Mouse (Mus musculus) embryonic facial prominence, embryonic 14.5 days (tissue): ENCODE measurements at regions not wholly inside any gene's neighbourhood (a gene's known extent, or its start where the extent isn't known, plus 50 kb on each side); places are given as distances from the start of the nearest gene placed in this dataset.
A peak's percentile ranks its signal among the peaks of the same experiment; 100 is the strongest.

ENCODE experiments used
- ATAC-seq: fragments of 200-750 bp; cut with Nextera tagmentation; 2 replicates; pipeline ENCODE4 v1.8.0; 2017; ENCODE audit warnings: low read depth, moderate number of reproducible peaks, moderate TSS enrichment
- DNase-seq: peaks from one replicate; pipeline ENCODE4 v3.0.0-alpha.2; 2015; ENCODE audit warnings: low spot score
- H3K27ac ChIP-seq: fragments of 300-500 bp; sonication (generic); replicated peaks from 2 replicates; pipeline ENCODE4 v1.5.1; 2014; ENCODE audit warnings: low read depth, mild to moderate bottlenecking, low read length, moderate library complexity
- H3K27me3 ChIP-seq: fragments of 300-500 bp; sonication (generic); replicated peaks from 2 replicates; pipeline ENCODE4 v1.6.1; 2014; ENCODE audit warnings: low read length; ENCODE audit not compliant: control insufficient read depth, insufficient read depth
- H3K36me3 ChIP-seq: fragments of 300-500 bp; sonication (generic); 2 replicates; pipeline ENCODE4 v1.6.1; 2014; ENCODE audit warnings: low read length, mixed read lengths; ENCODE audit not compliant: control insufficient read depth, insufficient read depth
- H3K4me1 ChIP-seq: fragments of 300-500 bp; sonication (generic); 2 replicates; pipeline ENCODE4 v1.6.1; 2014; ENCODE audit warnings: antibody characterized with exemption, low read length; ENCODE audit not compliant: control insufficient read depth, insufficient read depth
- H3K4me2 ChIP-seq: fragments of 300-500 bp; sonication (generic); 2 replicates; pipeline ENCODE4 v1.6.1; 2014; ENCODE audit warnings: low read depth, mild to moderate bottlenecking, low read length, moderate library complexity, mixed read lengths
- H3K4me3 ChIP-seq: fragments of 300-500 bp; sonication (generic); 2 replicates; pipeline ENCODE4 v1.5.1; 2014; ENCODE audit warnings: low read depth, mild to moderate bottlenecking, low read length
- H3K9ac ChIP-seq: fragments of 300-500 bp; sonication (generic); 2 replicates; pipeline ENCODE4 v1.6.1; 2014; ENCODE audit warnings: low read depth, mild to moderate bottlenecking, low read length, moderate library complexity, mixed read lengths
- H3K9me3 ChIP-seq: fragments of 300-500 bp; sonication (generic); 2 replicates; pipeline ENCODE4 v1.6.1; 2016; ENCODE audit warnings: low read length; ENCODE audit not compliant: control insufficient read depth
- WGBS: fragments of 180-500 bp; shearing (Covaris S2); extraction: QIAGEN DNeasy Blood & Tissue Kit; methylation state at CpG from one replicate; pipeline ENCODE4 v1.1.7; 2014; 5-methylcytosine and 5-hydroxymethylcytosine counted together

DNA sequence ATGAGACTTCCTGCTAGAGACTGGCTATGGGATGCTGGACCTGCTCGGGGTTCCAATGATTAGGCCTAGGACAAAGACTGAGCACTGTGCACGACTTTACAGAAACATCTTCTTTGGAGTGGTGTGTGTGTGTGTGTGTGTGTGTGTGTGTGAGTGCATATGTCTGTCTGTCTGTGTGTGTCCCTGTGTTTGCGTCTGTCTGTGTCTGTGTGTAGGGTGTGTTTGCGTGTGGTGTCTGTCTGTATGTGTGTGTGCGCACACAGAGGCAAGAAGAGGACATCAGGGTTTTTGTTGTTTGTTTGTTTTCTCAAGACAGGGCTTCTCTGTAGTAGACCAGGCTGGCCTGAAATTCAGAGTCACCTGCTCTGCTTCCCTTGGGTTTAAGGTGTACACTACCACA is 51.9 kb upstream of the Slco4a1 start:
- Histone ChIP-seq H3K36me3 (no peaks in the 10 kb centered on the region), H3K27me3 (no peaks in the 10 kb centered on the region), H3K9ac (no peak overlapping the region), H3K4me2 (no peak overlapping the region), H3K27ac (no peak overlapping the region), H3K4me1 (no peaks in the 10 kb centered on the region), H3K4me3 (no peak overlapping the region), H3K9me3 (no peaks in the 10 kb centered on the region)
- DNase-seq (no peak), ATAC-seq (no peak)
- 79% methylated on average over 5 of the region's 5 CpGs for WGBS

DNA sequence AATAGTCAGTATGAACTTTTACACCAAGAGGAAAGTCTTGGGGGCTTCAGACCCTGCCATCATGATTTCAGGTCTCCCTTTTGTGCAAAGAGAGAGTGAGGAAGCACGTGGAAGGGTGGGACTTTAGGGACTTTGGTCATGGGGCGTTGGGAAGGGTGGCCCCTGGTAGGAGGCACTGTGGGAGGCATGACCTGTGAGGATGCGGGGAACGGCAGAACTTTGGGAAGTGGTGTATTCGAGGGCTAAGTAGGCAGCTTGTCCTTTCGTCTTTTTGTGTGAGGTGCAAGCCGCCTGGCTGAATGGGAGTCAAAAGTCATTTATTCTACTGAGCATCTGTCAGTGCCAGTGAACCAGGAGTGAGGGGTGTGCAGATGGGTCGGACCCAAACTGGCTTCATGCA is 52.4 kb upstream of the Slco4a1 start:
- Histone ChIP-seq H3K27ac (no peak overlapping the region), H3K9ac (no peak overlapping the region), H3K4me1 (no peaks in the 10 kb centered on the region), H3K36me3 (no peaks in the 10 kb centered on the region), H3K9me3 (no peaks in the 10 kb centered on the region), H3K27me3 (no peaks in the 10 kb centered on the region), H3K4me2 (no peak overlapping the region), H3K4me3 (no peak overlapping the region)
- ATAC-seq (no peak), DNase-seq (no peak)
- WGBS: 69% methylated on average over 8 of the region's 8 CpGs

DNA sequence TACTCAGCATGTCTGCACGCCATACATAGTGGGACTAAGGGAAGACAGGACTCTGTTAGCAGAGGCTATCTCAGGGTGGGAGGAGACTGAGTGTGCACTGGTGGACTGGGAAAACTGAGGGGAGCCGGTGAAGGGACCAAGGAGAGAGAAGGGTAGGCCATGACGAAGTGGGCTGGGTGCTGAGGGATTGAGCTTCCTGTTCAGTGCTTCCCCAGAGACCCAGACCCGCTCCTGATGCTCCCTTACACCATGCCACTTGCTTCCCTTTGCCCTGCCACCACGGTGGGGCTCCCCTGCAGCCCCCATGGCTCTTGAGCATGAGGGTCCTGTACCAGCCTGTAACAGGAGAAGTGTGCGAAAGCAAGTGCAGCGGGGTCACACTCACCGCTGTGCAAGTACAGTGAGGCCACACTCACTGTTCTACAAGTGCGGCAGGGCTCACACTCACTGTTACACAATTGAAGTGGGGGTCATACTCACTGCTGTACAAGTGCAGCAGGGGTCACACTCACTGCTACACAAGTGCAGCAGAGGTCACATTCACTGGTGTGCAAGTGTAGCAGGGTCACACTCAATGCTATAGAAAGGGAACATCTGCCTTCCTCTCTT is 53.1 kb upstream of the Slco4a1 start:
- Histone ChIP-seq H3K27ac (no peak overlapping the region), H3K9ac (no peak overlapping the region), H3K4me3 (no peak overlapping the region), H3K4me2 (no peak overlapping the region), H3K9me3 (no peaks in the 10 kb centered on the region), H3K27me3 (no peaks in the 10 kb centered on the region), H3K36me3 (no peaks in the 10 kb centered on the region), H3K4me1 (no peaks in the 10 kb centered on the region)
- no peak for ATAC-seq
- no peak for DNase-seq
- 76% methylated on average over 9 of the region's 9 CpGs for WGBS

DNA sequence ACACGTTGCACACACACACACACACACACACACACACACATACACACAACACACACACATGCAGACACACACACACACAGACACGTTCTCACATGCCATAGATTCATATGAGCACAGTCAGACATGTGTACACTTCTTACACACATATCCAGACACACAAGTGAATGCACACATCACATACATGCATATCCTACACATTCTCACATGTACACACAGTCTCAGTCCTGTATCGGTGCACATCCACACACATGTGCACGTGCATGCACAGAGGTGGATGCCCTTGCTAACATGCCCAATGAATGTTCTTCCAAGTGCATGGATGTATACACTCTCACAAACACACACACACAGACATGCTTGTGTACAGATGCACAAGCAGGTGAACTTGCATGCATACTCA is 53.6 kb upstream of the Slco4a1 start:
- 90% methylated on average over 4 of the region's 4 CpGs for WGBS
- DNase-seq: no peak
- Histone ChIP-seq H3K27me3 (no peaks in the 10 kb centered on the region), H3K9me3 (no peaks in the 10 kb centered on the region), H3K9ac (no peak overlapping the region), H3K27ac (no peak overlapping the region), H3K36me3 (no peaks in the 10 kb centered on the region), H3K4me3 (no peak overlapping the region), H3K4me2 (no peak overlapping the region), H3K4me1 (no peaks in the 10 kb centered on the region)
- ATAC-seq: no peak

DNA sequence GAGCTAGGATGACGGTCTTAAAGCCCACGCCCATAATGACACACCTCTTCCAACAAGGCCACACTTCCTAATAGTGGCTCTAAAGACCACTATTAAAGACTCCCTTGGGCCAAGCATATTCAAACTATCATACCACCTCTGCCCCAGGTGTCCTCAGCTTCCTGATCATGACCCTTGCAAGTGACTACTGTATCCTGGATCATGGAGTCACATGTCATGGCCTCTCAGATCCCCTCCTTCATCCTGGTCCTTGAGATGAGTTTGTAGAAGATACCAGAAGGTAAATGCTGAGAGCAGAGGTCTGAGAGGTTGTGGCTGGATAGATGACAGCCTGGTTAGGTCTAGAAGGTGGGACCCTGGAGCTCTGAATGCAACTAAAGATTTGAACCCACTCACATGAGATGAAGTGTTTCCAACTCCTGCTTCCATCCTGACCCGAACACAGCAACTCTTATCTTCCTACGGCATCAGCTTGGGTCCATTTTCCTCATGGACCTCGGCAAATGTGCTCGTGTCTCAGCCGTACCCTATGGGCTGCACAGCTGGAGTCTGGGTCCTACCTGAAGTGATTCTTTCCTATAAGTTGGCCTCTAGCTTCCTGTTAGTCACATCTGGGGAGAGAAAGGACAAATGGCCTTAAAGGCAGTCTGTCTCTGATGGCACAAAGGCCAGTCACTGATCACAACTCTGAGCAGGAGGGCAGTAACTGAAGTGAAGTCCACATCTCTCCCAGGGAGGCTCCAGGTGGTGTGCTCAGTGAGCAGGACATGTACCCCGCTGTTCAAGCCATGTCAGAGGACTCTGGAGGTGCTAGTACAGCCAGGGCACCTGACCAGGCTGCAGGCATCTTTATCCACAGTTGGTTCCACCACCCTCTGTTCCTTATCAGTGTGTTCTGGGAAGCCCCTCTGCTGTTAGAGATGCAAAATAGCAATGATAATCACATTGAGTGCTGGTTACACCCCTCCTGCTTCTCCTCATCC is 54.3 kb upstream of the Slco4a1 start:
- Histone ChIP-seq H3K27me3 (no peaks in the 10 kb centered on the region), H3K27ac (no peak overlapping the region), H3K4me2 (no peak overlapping the region), H3K9me3 (no peaks in the 10 kb centered on the region), H3K4me1 (no peaks in the 10 kb centered on the region), H3K36me3 (no peaks in the 10 kb centered on the region), H3K9ac (no peak overlapping the region), H3K4me3 (no peak overlapping the region)
- ATAC-seq: no peak
- no peak for DNase-seq
- WGBS: 83% methylated on average over 8 of the region's 8 CpGs

DNA sequence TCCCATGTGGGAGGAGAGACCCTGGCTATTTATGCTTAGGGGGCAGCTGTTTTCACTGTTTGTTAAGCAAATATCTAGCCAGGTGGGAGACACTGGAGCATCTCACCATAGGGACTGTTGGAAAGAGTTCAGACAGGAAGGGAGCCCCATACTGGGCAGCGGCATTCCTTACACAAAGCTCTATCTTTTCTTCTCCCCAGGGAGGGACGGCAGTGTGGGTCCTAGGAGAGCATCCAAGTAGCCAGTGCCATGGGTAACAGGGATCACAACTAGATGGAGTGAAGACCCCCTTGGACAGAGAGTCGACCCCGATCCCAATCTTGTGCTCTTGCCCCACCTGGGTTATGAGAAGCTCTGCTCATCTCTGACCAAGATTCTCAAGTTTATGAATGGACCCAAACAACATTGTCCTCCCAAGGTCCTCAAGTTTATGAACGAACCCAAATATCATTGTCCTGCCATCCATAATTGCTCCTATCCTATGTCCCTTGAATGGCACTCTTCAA is 55.5 kb upstream of the Slco4a1 start:
- Histone ChIP-seq H3K27me3 (no peaks in the 10 kb centered on the region), H3K4me3 (no peak overlapping the region), H3K4me1 (no peaks in the 10 kb centered on the region), H3K27ac (no peak overlapping the region), H3K9me3 (no peaks in the 10 kb centered on the region), H3K36me3 (no peaks in the 10 kb centered on the region), H3K4me2 (no peak overlapping the region), H3K9ac (no peak overlapping the region)
- no peak for ATAC-seq
- no peak for DNase-seq
- 82% methylated on average over 5 of the region's 5 CpGs for WGBS

DNA sequence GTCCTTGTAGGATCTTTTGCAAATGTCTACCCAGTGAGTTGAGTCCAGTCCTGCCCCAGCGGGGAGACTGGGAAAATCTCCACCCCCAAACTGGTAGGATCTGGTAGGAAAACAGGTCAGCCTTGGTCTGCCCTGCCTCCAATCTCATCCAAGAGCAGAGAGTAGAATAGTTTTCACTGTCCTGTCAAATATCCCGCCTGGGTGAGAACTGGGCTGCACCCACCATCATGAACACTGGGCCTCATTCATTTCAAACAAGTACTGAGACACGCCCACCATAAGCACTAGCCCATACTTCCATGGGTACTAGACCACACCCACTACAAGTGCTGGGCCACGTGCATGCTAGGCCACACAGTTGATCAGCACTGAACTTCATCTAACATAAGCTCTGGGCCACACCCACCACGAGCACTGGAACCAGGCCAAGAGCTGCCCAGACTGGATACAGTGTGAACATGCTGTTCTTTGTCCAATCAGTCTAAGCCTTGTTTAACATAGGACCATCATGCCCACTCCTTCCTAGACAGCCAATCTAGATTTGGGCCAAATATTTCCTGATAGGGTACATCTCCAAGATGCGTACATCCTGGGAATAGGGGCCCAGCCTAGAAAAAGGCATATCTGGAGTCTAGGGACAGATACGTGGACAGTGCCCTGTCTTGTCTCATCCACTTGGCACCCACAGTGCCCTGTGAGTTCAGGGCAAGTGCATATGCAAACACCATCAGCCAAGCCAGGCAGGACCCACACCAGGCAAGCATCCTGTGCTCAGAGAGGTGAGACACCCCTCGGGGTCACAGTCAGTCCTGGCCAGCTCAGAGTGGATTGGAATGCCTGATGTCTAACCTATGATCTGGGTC is 56.2 kb upstream of the Slco4a1 start:
- no peaks in the 10 kb centered on the region for H3K36me3 ChIP-seq
- H3K4me1 ChIP-seq: no peaks in the 10 kb centered on the region
- no peak overlapping the region for H3K4me2 ChIP-seq
- no peaks in the 10 kb centered on the region for H3K9me3 ChIP-seq
- ATAC-seq (peak; percentile 53), DNase-seq (peak; percentile 36)
- H3K4me3 ChIP-seq: no peak overlapping the region
- WGBS: 67% methylated on average over 8 of the region's 8 CpGs
- H3K27ac ChIP-seq: no peak overlapping the region
- H3K27me3 ChIP-seq: no peaks in the 10 kb centered on the region
- no peak overlapping the region for H3K9ac ChIP-seq

DNA sequence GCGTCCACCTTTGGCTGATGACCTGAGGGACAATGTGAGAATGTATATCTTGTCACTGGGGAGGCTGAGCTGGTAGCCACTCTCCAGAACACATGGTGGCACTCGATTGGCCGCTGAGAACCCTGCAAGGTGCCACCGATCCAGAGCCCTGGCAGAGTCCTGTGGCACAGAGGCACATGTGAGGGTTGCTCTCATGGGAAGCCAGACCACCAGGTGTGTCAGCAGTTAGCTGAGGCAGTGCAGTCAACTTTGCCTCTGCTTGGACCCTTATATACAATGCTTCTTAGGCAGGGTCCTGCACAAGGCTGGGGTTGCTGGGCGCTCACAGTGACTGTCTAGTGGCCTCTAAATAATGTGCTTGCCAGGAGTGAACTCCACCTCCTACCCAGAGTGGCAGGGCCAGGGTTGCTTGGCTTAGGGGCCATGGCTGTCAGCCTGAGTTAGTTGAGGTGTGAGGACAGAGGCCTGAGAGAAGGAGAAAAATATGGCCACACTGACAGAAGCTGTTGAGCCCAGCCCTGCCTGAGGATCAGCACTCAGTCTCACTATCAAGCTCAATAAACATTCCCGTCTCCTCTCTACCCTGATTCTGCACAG is 57.1 kb upstream of the Slco4a1 start:
- 78% methylated on average over 6 of the region's 6 CpGs for WGBS
- no peak for ATAC-seq

More for the DNA sequence above, 57.1 kb upstream of the Slco4a1 start:
- H3K27me3 ChIP-seq: no peaks in the 10 kb centered on the region
- no peak overlapping the region for H3K4me2 ChIP-seq
- H3K4me1 ChIP-seq: no peaks in the 10 kb centered on the region
- H3K9me3 ChIP-seq: no peaks in the 10 kb centered on the region
- H3K9ac ChIP-seq: no peak overlapping the region
- no peak overlapping the region for H3K27ac ChIP-seq
- no peaks in the 10 kb centered on the region for H3K36me3 ChIP-seq
- H3K4me3 ChIP-seq: no peak overlapping the region
- no peak for DNase-seq
